Mouse (Mus musculus) myocyte (in vitro differentiated cells): ENCODE measurements at regions not wholly inside any gene's neighbourhood (a gene's known extent, or its start where the extent isn't known, plus 50 kb on each side); places are given as distances from the start of the nearest gene placed in this dataset.

Source experiments
- H3K27me3 ChIP-seq: one replicate; pipeline ENCODE4 v1.6.1; 2011; ENCODE audit not compliant: control insufficient read depth, insufficient read depth, insufficient read length
- H3K36me3 ChIP-seq: one replicate; pipeline ENCODE4 v1.6.1; 2011; ENCODE audit not compliant: control insufficient read depth, insufficient read depth
- H3K4me2 ChIP-seq: one replicate; pipeline ENCODE4 v1.6.1; 2011; ENCODE audit warnings: low read depth, control low read depth
- H3K4me3 ChIP-seq: one replicate; pipeline ENCODE4 v1.5.1; 2011; ENCODE audit warnings: mild to moderate bottlenecking, control low read depth, moderate library complexity
- H3K79me2 ChIP-seq: one replicate; pipeline ENCODE4 v1.6.1; 2011; ENCODE audit not compliant: control insufficient read depth, insufficient read depth
- H3ac ChIP-seq: one replicate; pipeline ENCODE4 v1.6.1; 2011; ENCODE audit not compliant: control insufficient read depth, insufficient read length
- CEBPB ChIP-seq: IDR thresholded peaks from 2 replicates; pipeline ENCODE4 v1.6.1; 2011; ENCODE audit warnings: mild to moderate bottlenecking, moderate library complexity; ENCODE audit not compliant: poor library complexity, insufficient read depth, severe bottlenecking
- E2F4 ChIP-seq: IDR thresholded peaks from one replicate; pipeline ENCODE4 v1.6.1; 2011; ENCODE audit warnings: mild to moderate bottlenecking, control low read depth, moderate library complexity; ENCODE audit not compliant: insufficient read depth
- MAX ChIP-seq: IDR thresholded peaks from one replicate; pipeline ENCODE4 v1.6.1; 2011; ENCODE audit warnings: low read depth, mild to moderate bottlenecking, control low read depth
- MYOD1 ChIP-seq, 3 experiments: IDR thresholded peaks; one replicate each; pipeline ENCODE4 v1.6.1; 2011; ENCODE audit warnings: control low read depth in 2 of 3, low read depth in 2 of 3, mild to moderate bottlenecking in 2 of 3, moderate library complexity in 1 of 3; ENCODE audit not compliant: insufficient read length in 2 of 3, control insufficient read depth in 1 of 3
- MYOG ChIP-seq, 3 experiments: IDR thresholded peaks; one replicate each; pipeline ENCODE4 v1.6.1; 2011; ENCODE audit warnings: control low read depth in 2 of 3, low read depth in 2 of 3, mild to moderate bottlenecking in 2 of 3; ENCODE audit not compliant: insufficient read length in 2 of 3, control insufficient read depth in 1 of 3, insufficient read depth in 1 of 3
- POLR2A ChIP-seq: IDR thresholded peaks from one replicate; pipeline ENCODE4 v1.6.1; 2011; ENCODE audit warnings: low read depth, mild to moderate bottlenecking, control low read depth, moderate library complexity; ENCODE audit not compliant: insufficient read length
- POLR2AphosphoS2 ChIP-seq: IDR thresholded peaks from one replicate; pipeline ENCODE4 v1.6.1; 2011; ENCODE audit warnings: low read depth, control low read depth; ENCODE audit not compliant: insufficient read length
- REST ChIP-seq: IDR thresholded peaks from one replicate; pipeline ENCODE4 v1.6.1; 2011; ENCODE audit warnings: mild to moderate bottlenecking, control low read depth, moderate library complexity; ENCODE audit not compliant: insufficient read depth, insufficient read length
- SRF ChIP-seq: IDR thresholded peaks from one replicate; pipeline ENCODE4 v1.6.1; 2011; ENCODE audit warnings: low read depth; ENCODE audit not compliant: control insufficient read depth, insufficient read length
- TCF12 ChIP-seq: IDR thresholded peaks from one replicate; pipeline ENCODE4 v1.6.1; 2011; ENCODE audit warnings: mild to moderate bottlenecking, control low read depth; ENCODE audit not compliant: poor library complexity, insufficient read depth, severe bottlenecking
- TCF3 ChIP-seq: IDR thresholded peaks from one replicate; pipeline ENCODE4 v1.6.1; 2011; ENCODE audit warnings: low read depth, control low read depth; ENCODE audit not compliant: insufficient read length
- USF1 ChIP-seq: IDR thresholded peaks from one replicate; pipeline ENCODE4 v1.6.1; 2011; ENCODE audit warnings: low read depth, mild to moderate bottlenecking, control low read depth, moderate library complexity

DNA sequence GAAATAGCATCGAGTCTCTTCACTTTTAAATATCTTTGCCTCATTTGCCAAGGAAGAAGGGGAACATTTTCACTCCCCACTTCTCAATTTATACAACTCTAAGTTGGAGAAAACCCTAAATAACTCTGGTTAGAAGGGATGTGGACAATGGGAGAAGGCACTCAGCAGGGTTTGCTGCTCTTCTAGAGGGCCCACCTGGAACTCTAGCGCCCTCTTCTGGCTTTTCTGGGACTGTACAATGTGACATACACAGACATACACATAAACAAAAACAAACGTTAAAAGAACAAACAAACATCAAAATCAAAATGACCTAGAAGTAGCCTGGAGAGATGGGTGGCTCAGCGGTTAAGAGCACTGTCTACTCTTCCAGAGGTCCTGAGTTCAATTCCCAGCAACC lies 103.0 kb downstream of the Tpra1 start:
- Histone ChIP-seq H3K27me3 (no peaks in the 10 kb centered on the region), H3ac (no peak overlapping the region), H3K36me3 (no peaks in the 10 kb centered on the region), H3K4me3 (no peak overlapping the region), H3K79me2 (no peaks in the 10 kb centered on the region), H3K4me2 (no peak overlapping the region)
- no peak for TF ChIP-seq TCF3
- no peak for TF ChIP-seq POLR2A
- TF ChIP-seq MYOG (IDR thresholded peaks at IDR 0.05; ENCODE audit: control insufficient read depth in 1 of 3, insufficient read depth in 1 of 3, insufficient read length in 2 of 3, low read depth in 2 of 3) = no peak
- no peak for TF ChIP-seq SRF
- TF ChIP-seq USF1 = no peak
- TF ChIP-seq CEBPB = no peak
- TF ChIP-seq TCF12 = no peak
- no peak for TF ChIP-seq POLR2AphosphoS2
- TF ChIP-seq MYOD1 (IDR thresholded peaks at IDR 0.05; ENCODE audit: control insufficient read depth in 1 of 3, insufficient read length in 2 of 3, low read depth in 2 of 3) = no peak
- TF ChIP-seq E2F4 = no peak
- TF ChIP-seq MAX = no peak
- TF ChIP-seq REST = no peak

DNA sequence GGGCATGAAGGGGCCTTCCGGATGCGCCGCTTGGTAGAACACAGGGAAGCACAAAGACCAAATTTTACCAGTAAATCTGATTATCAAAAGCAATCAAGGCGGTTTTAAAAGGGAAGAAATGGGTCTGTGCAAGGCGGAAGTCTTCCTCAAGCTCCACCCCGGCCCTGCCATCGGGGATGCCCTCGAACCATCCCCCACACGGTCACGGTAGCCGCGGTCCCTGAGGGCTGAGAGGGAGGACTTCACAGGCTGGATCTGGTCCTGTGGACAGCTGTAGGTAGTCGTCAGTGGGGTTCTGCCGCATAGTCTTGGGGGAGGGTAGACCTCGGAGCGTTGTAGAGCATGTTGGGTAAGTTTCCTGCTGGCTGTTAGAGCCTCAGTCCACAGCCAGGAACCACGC lies 104.9 kb downstream of the Tpra1 start:
- no peaks in the 10 kb centered on the region for H3K36me3 ChIP-seq
- no peak overlapping the region for H3ac ChIP-seq
- H3K79me2 ChIP-seq = no peaks in the 10 kb centered on the region
- no peak overlapping the region for H3K4me2 ChIP-seq
- H3K4me3 ChIP-seq = no peak overlapping the region
- no peaks in the 10 kb centered on the region for H3K27me3 ChIP-seq
- TF ChIP-seq TCF12 = no peak
- peak in 1 of 3 experiments; percentile 3 for TF ChIP-seq MYOD1 (IDR thresholded peaks at IDR 0.05; ENCODE audit: control insufficient read depth in 1 of 3, insufficient read length in 2 of 3, low read depth in 2 of 3)

DNA sequence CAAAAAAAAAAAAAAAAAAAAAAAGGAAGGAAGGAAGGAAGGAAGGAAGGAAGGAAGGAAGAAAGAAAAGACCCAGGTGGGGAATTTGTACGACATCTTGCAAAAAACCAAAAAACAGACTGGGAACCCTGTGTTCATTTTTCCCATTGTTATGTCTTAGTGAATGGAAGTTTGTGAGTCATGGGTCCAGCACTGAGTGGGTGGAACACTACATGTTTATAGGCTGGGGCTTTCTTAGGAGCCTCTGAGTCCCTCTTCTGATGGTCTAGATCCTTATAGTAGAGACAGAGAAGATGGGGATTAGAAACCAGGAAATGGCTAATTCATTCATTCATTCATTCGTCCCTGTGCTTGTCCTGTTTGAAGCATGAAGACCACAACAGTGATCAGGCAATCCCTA lies 105.5 kb downstream of the Tpra1 start:
- no peak for TF ChIP-seq POLR2A
- no peak for TF ChIP-seq MYOG (IDR thresholded peaks at IDR 0.05; ENCODE audit: control insufficient read depth in 1 of 3, insufficient read depth in 1 of 3, insufficient read length in 2 of 3, low read depth in 2 of 3)
- TF ChIP-seq E2F4 = no peak
- no peak for TF ChIP-seq REST
- no peak overlapping the region for H3K4me2 ChIP-seq
- H3K27me3 ChIP-seq = no peaks in the 10 kb centered on the region
- no peak overlapping the region for H3K4me3 ChIP-seq
- no peaks in the 10 kb centered on the region for H3K36me3 ChIP-seq
- no peaks in the 10 kb centered on the region for H3K79me2 ChIP-seq
- H3ac ChIP-seq = no peak overlapping the region

DNA sequence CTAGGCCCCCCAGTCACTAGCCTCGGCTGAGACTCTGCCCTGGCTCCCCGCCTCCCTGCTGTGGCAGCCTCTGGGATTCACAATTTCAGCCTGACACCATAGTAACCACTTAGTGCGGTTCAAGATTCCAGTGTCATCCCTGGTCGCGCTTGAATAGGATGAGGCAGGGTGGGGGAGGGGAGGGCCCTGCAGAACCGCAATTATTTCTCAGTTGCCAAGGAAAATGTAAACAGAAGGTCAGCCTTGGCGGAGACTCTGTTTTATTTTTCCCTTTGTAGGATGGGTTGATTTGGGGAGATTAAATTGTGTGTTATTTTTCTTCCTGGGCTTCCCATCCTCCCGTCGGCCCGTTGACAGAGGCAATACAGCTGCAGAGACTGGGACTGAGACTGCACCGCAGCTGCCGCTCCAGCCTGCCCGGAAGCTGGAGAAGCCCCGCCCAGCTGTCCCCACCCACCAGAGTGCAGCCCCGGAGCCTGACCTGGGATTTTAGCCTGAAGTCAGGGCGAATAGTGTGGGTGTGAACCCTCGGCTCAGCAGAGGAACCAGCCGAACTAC lies 106.6 kb downstream of the Tpra1 start:
- H3K27me3 ChIP-seq = no peaks in the 10 kb centered on the region

DNA sequence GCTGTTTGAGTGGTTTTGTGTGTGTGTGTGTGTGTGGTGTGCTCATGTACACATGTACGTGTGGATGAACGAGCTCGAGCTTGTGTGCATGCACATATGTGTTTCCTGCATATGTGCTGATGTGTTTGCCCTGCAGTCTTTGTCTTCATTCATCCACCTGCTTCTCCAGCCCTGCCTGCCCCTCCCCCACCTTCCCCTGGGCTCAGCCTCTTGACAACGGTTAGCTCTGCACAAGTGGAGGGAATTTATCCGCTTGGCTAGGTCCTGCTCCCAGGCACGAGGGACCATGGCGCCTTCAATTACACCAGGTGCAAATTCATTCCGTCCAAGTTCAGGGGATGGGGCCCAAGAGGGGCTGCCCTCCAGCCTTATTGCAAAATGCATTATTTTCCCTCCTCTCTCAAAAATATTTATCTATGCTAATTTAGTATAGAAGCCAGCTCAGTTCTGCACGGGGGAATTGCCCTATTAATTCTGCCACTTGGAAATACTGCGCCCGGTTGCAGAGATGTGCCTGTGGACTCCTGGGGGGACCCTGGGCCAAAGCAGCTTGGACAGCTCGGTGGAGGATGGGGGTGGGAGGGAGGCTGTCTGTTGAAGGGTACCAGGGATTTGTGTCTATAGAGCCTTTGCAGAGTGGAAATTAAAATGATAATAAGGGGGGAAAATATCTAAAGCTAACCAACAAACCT lies 111.1 kb downstream of the Tpra1 start:
- Histone ChIP-seq H3K4me3 (no peak overlapping the region), H3K27me3 (no peaks in the 10 kb centered on the region), H3K36me3 (no peaks in the 10 kb centered on the region), H3K79me2 (no peaks in the 10 kb centered on the region), H3ac (no peak overlapping the region), H3K4me2 (no peak overlapping the region)
- no peak for TF ChIP-seq SRF
- no peak for TF ChIP-seq POLR2AphosphoS2
- no peak for TF ChIP-seq CEBPB
- no peak for TF ChIP-seq POLR2A
- TF ChIP-seq E2F4 = no peak
- TF ChIP-seq MYOG (IDR thresholded peaks at IDR 0.05; ENCODE audit: control insufficient read depth in 1 of 3, insufficient read depth in 1 of 3, insufficient read length in 2 of 3, low read depth in 2 of 3) = no peak
- no peak for TF ChIP-seq TCF3
- TF ChIP-seq REST = no peak
- TF ChIP-seq TCF12 = no peak
- no peak for TF ChIP-seq MAX
- no peak for TF ChIP-seq USF1
- TF ChIP-seq MYOD1 (IDR thresholded peaks at IDR 0.05; ENCODE audit: control insufficient read depth in 1 of 3, insufficient read length in 2 of 3, low read depth in 2 of 3) = no peak

More for the DNA sequence above, 106.6 kb downstream of the Tpra1 start:
- Histone ChIP-seq H3K79me2 (no peaks in the 10 kb centered on the region), H3K4me2 (peak overlapping the region; percentile 83), H3K36me3 (no peaks in the 10 kb centered on the region), H3K4me3 (no peak overlapping the region), H3ac (no peak overlapping the region)
- no peak for TF ChIP-seq REST
- no peak for TF ChIP-seq SRF
- TF ChIP-seq CEBPB = no peak
- TF ChIP-seq E2F4 = no peak
- TF ChIP-seq USF1 = no peak
- TF ChIP-seq POLR2A = no peak
- TF ChIP-seq MYOD1 (IDR thresholded peaks at IDR 0.05; ENCODE audit: control insufficient read depth in 1 of 3, insufficient read length in 2 of 3, low read depth in 2 of 3) = peak in 2 of 3 experiments; percentile 73 to 80
- no peak for TF ChIP-seq TCF3
- TF ChIP-seq MAX = no peak
- TF ChIP-seq POLR2AphosphoS2 = no peak
- TF ChIP-seq MYOG (IDR thresholded peaks at IDR 0.05; ENCODE audit: control insufficient read depth in 1 of 3, insufficient read depth in 1 of 3, insufficient read length in 2 of 3, low read depth in 2 of 3) = peak in 2 of 3 experiments; percentile 33 to 42
- TF ChIP-seq TCF12 = no peak
